Mouse (Mus musculus): ENCODE data around the gene Cyp2j5.
"Not testable (repeated sequence)": the region's sequence is repeated elsewhere in the genome, so short reads cannot be mapped to it uniquely, and the experiment has no call there.

The Cyp2j5 gene

DNA sequence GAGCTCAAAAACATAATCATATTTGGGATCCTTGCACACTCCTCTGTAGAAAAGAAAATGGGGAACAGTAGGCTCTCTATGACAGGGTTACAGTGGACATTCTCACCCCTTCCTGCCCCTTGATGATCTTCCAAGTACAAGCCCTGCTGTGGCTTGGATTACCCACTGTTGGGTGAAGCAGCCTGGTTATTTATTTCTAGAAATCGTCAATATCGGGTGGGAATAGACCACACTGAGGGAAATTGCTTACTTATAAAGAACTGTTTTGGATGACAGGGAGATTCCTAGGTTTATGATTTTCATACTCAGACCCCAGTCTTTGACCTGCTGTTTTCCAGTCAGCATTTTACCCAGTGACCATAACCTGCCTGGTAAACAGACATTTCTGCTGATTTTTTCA, at the start of gene Cyp2j5:
TSS of gene Cyp2j5 (minus strand) at position 164 of the 400 bp plus-strand sequence.
- no peak for DNase-seq (ENCODE audit: low spot score in 2 of 2)

DNA sequence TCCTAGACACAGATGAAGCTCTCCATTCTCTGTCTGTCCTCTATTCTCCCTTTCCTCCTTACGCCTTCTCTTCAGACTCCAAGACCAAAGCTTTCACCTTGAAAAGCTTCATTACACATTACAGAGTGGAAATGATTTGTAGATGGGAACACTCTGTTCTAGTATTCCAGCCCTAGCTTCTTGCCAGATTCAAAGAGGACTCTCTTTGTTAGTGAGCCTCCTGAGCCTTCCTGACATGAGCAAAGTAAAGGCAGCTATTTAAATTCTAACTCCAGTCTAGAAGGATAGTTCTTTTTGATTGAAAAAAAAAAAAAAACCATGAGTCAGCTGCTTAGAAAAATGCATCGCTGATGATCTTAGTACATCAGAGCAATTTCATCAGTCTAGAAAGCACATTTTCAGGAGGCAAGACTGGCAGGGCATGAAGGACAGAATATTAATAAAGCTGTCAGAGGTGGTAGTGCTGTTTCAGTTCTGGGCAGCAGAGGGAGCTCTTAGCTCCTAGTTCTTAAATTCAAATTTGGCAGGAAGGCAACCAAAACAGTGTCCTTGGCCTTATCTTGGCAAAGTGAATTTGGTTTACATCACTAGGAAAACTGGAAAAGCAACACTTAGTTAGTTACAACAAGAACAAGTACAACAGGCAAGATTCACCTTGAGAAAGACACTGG, 41.5 kb upstream of the Cyp2j5 start:
- peak; percentile 81 to 83 for DNase-seq (ENCODE audit: low spot score in 2 of 2)

DNA sequence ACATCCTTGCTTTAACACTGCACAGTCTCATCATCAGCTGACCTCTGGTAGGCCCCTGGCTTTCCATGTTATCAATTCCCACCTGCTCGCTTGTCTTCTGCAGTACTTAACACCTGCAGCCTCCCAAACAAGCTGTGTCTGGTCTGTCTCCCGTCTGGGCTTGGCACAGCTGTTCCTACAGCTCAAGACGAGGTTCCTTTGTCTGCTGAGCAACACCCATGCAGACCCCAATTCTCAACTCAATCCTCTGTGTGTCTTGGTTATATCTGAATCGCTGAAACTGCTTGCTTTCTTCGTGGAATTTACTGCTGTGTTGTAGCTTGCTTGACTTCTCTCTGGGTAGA, 34.2 kb upstream of the Cyp2j5 start:
- no peak for DNase-seq (ENCODE audit: low spot score in 2 of 2)

DNA sequence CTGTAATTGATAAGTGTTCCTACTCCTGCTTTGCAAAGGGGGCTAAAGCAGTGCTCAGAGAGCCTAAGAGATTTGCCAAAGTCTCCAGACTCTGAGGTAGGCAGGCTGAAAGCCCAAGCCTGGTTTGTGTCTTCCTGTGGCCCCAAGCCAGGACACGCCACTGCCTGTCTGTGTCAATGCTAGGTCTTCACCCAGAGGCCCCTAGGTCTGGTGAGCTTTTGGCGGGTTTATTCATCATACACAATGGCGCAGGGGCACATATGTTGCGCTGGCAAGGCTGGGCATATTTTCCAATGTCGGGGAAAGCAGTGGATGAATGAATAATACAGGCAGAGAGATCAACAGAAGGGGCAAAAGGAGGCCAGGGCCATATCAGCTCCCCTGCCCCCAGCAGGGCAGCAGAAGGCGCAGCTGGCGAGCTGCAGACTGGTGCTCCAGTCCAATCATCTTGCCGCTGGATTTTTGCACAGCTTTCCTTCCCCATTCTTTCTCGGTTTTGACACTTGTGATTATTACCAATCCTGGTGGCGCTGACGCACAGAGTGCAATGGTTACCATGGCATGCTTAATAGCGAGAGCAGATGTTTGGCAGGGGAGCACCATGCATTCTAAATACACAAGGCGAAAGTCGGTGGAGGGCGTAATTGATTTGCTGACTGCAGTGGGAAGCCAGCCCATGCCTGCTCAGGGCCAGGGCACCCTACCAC, 33.7 kb upstream of the Cyp2j5 start:
- DNase-seq (ENCODE audit: low spot score in 2 of 2): peak in 1 of 2 experiments; percentile 43

DNA sequence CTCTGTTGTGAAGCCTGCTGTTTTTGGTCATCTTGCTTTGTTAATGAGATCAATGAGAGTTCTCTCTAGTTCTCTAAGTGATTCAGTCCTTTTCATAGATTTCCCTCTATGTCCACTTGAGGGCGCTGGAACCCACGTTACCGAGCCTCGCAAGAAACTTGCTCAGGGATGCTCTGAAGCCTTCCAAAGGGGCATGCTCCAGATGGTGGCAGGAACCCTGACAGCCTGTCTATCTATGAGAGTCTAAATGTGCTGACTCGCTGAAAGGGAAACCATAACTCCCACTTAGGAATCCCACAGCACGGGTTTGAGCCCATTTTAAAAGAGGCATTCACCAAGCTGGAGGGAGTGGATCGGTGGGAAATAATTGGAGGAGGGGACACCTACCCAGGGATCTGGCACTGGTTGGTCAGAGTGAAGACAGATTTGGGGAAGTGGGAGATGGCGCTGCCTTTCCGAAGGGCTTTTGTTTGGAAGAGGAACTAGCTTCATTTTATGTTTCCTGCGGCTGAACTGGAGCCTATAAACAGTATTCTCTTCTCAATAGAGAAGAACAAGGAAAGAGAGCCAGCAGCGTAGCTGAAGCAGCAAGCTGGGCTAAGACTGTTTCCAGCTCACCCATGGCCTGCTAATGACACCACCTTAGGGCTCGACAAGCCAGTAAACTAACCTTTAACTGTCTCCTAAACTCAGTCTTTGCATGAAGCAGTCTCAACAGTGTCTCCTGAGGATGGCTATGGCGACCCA, 32.8 kb upstream of the Cyp2j5 start:
- peak; percentile 80 for DNase-seq (ENCODE audit: low spot score in 2 of 2)

DNA sequence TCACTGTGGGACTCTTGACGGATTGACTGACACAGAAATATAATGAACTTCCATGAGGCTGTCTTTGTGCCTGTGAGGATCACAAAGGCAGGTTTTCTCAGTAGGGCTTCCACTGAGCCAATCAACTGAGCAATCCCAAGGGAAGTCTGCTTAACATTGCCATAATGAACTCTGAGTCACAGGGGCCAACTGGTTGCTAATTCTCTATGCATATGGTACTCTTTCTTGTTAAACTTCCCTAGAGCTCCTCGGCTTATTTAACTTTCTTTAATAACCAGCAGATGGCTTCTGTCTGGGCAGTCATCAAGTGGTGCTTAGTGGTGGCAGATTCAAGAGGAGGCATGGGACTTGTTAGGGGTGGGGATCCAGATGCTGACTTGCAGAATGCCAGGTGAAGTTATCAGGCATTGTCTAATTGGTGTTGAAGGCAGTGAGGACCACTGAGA, 23.4 kb upstream of the Cyp2j5 start:
- no peak for DNase-seq (ENCODE audit: low spot score in 2 of 2)

DNA sequence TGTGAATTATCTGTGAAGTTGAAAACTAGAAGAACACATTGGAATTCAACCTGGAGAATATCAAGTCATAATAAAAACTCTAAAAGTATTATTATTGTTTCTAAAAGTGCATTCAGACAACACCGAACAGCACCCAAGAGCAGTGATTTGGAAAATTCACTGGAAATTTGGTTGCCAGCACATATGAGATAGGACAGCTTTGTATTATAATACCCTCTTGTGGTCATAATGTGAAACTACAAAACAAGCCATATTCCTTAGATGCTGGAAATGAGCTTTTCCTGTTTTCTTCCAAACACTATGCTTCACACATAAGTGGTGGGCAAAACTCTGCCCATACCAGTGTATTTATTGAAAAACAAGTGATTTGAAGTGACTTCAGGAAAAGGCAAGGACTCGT, 19.5 kb upstream of the Cyp2j5 start:
- DNase-seq (ENCODE audit: low spot score in 2 of 2): no peak

DNA sequence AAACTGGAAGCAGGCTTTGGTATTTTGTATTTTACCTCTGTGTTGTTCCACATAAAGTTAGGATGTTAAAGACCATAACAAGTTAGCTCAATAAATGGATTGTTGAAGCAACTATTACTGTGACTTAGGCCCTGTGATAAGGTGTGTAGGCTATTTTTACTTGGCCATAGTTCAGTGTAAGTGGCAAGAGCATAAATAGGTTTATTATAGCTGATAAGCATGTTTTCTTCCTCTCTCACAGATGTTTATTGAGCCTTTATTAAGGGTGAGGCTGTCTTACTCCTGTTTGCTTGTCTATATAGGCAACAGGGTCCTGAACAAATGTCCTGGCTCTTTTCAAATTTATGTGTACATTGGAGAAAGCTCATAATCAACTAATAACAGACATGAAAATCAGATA, 17.0 kb upstream of the Cyp2j5 start:
- no peak for DNase-seq (ENCODE audit: low spot score in 2 of 2)

DNA sequence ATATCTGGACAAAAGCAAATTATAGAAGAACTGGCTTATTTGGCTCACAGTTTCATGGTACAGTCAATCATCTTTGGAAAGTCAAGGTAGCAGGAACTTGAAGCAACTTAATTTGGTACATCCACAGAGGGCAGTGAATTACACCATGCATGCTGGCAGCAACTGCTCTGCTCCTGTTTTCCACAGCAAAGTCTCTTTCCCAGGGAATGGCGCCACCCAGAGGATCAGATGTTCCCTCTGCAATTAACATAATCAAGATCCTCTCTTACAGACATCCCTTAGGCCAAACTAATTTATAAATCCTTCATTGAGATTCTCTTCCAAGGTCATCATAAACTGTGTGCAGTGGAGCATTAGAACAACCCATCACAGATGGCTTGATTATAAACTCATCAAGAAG, 16.3 kb upstream of the Cyp2j5 start:
- DNase-seq (ENCODE audit: low spot score in 2 of 2): peak; percentile 32 to 56

DNA sequence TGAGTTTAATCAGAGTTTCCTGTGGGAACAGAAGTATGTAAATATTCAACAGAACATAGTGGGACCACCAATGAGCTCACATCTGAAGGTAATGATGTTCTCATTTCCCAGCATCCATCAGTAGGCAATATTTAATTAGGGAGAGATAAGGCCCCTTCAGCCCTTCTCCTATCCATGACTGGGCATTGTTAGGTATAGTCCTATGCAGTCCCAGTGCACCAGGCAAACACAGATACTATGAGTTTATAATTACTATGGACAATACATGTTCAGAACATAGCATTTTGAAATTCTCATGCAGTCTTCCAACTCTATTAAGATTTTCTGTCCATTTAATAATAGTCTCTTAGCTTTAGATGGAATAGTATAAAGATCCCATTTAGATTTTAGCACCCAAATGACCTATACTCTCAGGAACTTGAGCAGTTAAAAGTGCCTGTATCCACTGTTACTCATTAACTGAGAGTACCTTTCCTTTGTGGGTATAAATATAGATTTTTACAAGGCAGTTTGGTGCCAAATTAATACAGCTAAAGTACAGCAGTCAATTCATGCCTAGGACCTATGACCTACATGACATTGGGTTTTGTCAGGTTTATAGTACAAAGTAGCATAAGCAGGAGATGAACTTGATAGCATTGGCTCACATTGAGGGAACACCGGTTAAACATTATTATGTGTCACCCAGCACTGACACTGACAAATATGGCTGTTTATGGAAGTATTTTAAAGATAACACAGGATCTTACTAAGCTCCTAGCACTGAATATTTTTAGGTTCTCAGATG, 907 bp upstream of the Cyp2j5 start:
- DNase-seq (ENCODE audit: low spot score in 2 of 2): no peak

DNA sequence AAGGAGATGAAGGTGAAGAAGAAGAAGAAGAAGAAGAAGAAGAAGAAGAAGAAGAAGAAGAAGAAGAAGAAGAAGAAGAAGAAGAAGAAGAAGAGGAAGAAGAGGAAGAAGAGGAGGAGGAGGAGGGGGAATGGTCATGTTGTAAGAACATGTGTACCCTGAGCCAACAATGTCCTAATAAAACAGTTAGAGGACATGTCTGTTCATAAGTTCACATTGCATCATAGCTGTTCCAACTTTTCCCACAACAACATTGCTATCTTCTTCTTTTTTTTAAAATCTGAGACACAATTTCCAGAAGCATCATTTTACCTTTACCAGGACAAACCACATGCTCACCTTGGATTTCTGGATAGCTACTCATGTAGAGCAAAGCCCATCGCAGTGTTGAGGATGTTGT, 28.5 kb downstream of the Cyp2j5 start:
- no peak for DNase-seq (ENCODE audit: low spot score in 2 of 2)

DNA sequence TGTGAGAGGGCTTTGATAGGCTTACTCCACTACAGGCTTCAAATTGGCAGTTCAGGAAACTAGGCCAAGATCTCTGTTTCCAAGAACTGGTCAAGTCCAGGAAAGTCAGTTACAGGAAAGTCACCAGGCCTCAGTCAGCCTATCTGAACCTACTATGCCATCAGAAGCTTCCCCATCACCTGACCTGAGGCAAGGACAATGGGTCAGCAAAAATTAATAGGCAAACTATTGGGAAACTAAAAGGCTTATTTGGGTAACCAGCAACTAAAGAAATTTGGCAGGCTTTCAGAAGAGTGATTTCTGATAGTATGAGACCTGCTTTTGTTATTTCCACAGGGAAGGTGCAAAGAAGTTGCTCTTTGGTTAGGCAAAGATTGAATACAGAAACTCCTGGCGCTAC, 41.5 kb downstream of the Cyp2j5 start:
- DNase-seq (ENCODE audit: low spot score in 2 of 2): no peak

DNA sequence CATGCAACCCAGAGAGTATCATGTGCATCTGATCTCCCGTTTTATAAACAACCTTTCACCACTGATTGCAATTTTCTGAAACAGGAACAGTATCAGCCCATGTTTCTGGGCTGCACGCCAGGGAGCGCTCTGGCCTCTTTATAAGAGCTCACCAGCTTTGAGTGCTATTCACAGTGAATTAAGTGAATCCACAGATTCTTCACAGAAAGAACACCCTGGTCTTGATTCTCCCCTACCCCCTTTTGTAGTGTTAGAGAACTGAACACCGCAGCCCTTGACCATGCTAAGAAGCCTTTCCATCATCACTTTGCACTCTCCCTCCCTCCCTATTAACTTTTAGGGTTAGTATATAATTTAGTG, 72.2 kb downstream of the Cyp2j5 start:
- peak; percentile 56 to 72 for DNase-seq (ENCODE audit: low spot score in 2 of 2)

DNA sequence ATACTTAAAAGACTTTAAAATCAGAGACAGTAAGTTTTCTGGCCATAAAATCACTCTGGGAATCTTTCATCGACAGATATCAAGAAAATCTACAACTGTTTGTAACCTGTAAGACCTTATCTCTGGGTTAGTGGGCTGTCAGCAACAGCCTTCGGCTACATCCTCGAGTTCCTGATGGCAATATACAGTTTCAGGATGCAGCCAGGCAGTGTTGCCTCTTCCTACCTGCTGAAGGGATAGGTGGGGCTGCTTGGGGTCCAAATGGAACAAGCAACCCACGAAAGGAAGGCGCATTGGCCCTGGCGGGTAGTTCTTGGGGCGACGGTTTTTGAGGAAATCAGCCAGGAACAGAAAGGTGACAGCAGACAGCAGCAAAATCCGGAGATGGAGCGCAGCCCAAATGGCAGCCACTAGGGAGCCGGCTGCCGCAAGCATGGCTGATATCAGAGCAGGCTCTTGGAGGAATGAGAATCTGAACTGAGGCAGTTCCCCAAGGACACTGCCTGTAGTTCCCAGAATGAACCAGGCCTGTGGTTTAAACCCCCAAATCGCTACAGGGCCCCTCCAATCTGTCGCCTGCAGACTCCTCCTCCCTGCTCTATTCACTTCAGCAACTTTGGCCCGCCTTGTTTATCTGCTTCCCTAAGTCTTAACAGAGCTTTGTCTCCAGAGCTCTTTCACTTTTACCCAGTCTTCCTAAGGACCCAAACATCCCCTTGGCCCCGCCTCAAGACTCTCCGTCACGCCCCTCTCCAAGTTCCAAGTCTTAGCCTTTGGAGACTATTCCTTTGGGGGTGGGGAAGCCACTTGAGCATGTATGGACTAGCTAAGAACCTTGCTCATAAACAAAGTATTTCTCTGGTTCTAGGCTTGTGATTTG, 72.8 kb downstream of the Cyp2j5 start, which contains the start of gene Cyp2j9:
TSS of gene Cyp2j9 (minus strand) at position 668 of the 880 bp plus-strand sequence.
- peak; percentile 30 to 48 for DNase-seq (ENCODE audit: low spot score in 2 of 2)

DNA sequence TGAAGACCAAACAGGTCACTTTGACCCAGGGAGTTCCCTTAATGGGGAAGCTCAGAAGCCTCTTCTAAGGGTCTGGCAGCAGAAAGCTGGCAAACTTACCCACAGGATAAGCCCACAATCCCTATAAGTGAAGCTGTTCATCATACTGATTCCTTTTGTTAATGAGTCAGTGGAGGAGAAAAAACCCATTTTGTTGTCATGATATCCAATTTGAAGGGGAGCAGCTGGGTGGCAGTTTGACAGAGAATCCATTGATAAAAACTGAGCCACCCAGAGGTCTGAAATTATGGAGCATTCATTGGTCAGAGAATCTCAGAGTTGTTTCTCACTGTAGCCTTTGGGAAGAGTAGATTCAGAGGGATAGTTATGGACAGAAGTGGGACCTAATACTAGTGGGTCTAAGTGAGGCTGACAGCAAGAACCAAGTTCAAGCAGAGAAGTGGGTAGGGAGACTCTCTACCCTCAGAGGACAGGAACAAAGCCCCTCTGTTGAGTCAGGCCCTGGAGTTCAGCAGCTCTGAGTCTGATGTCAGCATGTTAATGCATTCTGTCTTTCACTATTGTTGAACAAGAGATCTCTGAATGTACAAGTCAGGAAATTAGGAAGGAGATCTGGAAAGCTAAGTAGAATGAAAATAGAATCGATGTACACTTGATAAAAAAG, 82.4 kb downstream of the Cyp2j5 start:
- DNase-seq (ENCODE audit: low spot score in 2 of 2): no peak

DNA sequence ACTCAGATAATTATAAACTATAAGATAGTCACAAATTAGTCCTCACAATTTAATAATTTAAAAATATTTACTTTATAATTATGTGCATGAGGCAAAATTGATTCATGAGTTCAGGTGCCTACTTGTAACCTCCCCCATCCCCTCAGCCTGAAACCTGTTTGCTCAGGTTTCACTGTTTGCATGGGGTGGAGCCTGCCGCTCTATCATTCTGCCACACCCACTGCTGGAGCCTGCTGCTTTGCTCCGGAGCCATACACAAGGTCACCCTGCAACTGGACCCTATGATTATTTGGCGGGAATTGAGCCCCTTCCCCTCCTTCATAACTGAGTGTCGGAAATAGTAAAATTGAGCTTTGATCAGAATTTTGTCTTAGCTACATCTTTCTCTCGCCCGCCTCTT, 83.6 kb downstream of the Cyp2j5 start:
- DNase-seq (ENCODE audit: low spot score in 2 of 2): not testable (repeated sequence)
